Mouse (Mus musculus) cerebellum, postnatal 10 days (tissue): ENCODE data around the gene Msrb3.
"Not testable (repeated sequence)": the region's sequence is repeated elsewhere in the genome, so short reads cannot be mapped to it uniquely, and the experiment has no call there.

Source experiments
- DNase-seq, 2 experiments: peaks; one replicate each; pipeline ENCODE4 v3.0.0; 2021; ENCODE audit warnings: mixed read lengths in 2 of 2

Gene Msrb3

DNA sequence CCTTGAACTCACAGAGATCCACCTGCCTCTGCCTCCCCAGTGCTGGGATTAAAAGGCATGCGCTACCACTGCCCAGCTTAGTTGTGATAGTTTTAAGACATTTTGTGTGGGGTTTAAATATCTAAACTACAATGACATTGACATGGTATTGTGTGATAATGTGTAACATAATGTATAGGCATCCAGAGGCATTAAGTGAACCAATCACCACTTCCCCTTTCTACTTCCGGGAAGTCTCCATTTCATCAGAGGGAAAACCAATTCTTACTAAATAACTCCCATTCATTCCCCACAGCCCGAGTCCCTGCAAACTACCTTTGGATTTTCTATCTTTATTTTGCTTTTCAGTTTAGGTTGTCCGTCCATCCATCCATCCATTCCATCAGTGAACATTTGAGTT is 90.7 kb downstream of the Msrb3 start:
- DNase-seq: no peak

DNA sequence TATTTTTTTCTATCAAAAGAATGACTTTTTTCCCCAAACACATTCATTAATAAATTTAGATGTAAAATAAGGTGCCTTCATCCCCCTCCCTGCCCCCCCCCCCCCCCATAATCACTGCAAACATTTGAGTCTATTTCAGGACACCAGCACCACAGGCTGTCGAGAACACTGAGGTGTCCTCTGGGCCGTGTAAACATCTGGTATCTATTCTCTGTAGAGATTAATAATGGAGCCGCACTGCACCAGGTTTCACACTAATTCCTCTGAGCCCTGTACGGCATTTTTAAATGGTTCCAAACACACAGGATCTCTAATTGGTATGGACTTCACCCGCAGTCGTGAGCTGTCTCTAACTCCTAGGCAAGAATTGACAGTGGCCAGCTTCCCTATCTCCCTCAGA is 97.8 kb downstream of the Msrb3 start:
- DNase-seq: no peak

DNA sequence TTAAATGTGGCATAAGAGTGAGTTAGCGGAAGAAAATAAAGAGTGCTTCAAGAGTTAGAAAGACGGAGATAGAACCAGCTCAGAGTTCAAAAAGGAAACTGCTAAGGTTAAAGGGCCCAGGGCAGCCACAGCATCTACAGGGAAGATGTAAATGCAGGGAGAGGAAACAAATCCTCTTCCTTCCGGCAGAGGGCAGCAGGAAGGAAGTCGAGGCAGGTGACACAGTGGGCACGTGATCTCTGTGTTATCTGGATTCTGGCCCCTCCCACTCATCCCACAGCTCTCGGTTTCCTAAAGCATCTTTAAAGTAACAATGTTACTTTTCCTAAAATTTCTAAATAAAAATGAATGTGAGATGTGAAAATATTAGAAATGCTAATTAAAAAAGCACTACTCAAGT is 99.4 kb downstream of the Msrb3 start:
- DNase-seq: no peak

DNA sequence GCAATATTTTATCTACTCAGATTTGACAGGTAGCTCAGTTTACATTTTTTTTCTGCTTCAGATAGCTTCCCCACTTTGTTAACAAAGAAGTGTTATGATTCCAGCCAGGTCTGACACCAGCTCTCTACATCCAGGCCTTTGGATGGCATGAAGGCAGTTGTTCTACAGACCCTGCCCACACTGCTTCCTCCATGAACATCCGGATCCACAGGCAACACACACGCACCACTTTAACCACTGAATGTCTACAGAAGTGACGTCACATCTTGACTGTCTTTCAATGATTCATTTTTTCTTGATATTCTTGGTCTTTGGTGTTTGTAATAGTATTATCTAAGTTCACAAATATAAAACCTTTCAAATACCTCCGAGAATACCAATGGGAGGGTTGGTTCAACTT is 102.2 kb downstream of the Msrb3 start:
- no peak for DNase-seq

DNA sequence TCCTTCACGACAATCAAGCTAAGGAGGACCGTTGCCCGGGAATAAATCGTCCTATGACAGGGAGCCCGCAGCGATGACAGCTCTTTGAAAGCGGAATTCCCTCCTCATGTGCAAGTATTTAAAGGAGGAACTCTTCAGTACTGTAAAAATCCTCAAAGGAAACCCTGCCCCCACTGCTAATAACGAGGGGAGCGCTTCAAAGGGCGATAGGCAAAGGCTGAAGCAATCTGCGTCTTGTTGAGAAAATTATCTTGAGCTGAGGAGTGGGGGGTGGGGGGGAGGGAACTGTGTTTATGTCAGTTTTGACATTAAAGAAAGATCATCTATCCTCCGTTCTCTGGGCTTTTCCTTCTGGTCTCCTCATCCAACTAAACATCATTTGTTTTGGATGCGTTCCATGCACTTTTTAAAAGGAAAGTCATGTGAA is 104.5 kb downstream of the Msrb3 start:
- DNase-seq: no peak

DNA sequence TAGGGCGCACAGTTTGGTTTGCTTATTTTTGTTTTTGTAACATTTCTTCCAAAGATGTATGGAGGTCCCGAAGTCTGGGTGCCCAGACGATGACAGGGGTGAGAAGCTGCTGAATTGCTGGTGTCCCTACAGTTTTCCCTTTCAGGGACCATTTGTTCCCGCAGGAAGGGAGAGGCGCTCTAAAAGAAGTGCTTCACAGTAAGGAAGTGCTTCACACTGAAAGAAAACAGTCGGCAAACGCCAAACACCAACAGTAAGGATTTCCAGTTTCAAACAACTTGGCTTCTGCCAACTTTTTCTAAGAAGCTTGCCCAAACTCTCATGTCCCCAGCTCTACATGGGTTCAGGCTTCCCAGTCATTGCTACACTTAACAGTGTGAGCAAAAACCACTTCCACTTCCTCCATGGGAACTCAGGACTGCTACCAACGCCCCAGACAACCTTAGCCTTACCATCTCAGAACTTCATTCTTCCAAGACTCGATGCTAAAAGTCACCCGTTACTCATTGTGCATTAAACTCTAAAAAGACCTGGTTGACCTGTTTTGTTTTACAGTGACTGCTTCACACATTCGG is 106.6 kb downstream of the Msrb3 start:
- DNase-seq: no peak

DNA sequence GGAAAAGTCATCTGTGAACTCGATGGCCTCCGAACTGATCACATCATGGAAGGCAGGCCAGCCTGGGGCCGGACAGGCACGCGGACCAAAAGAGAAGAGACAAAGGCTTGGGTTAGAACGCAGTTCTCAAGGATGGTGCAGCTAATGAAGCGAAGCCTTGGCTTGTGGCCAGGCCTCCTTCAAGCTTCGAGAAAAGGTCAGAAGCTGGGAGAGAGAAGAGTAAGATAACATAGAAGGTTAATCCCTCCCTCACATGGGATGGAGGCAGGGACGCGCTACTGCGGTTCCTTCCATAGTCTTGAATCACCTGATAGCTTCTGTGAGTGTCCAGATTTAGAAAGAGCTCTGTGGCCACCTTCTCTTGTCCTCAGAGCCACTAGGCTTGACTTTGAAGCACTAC is 107.5 kb downstream of the Msrb3 start:
- DNase-seq: no peak

DNA sequence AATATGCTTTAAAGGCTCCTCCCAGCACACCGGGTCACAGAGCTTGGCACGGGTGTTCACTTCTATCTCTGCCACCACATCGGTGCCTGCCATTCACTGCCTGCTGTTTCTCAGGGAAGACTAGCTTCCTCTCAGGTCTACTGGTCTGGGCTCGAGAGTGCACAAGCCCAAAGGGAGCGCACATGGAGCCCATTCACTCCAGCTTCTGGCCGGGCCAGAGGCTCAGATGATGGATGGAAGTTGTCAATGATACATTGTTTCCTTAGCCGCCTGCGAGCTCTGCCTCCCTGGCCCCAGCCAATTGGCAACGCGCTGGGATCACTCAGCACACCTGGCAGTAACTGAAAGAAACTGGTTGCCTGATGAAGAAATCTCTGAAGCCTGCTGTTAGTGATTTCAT is 111.7 kb downstream of the Msrb3 start:
- no peak for DNase-seq

DNA sequence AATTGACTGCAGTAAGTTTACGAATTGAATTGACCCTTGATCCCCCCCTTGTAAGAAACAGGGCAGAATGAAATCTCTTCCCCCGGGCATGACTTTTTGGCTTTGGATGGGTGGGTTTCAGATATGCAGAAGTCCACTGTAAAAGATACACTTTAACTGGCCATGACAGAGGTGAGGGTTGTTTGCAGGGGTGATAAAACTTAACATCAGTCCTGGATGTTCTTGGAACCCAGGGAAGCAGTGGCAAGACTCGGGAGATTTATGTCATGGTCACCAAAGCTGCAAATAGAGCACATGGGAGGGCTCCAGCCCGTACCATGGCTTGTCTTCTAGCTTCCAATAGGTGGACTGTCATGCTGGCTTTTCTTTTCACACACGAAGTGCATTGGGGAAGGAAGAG is 114.4 kb downstream of the Msrb3 start:
- DNase-seq: no peak

DNA sequence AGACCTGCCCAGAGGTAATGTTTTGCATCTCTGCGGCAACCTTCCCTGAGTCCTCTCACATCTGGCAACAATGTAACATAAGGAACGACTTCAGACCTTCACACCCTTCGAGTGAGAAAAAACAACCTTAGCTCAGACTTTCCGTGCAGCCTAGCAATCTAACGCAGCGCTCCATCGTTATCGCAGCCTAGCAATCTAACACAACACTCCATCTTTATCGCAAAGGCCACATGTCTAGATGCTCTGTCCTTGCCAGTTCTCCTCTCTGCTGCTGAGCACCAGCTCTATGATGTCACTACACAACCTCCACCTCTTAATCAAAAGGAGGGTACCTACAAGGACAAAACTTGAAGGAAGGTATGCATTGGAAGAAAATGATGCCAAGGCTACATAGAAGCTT is 115.5 kb downstream of the Msrb3 start:
- no peak for DNase-seq

DNA sequence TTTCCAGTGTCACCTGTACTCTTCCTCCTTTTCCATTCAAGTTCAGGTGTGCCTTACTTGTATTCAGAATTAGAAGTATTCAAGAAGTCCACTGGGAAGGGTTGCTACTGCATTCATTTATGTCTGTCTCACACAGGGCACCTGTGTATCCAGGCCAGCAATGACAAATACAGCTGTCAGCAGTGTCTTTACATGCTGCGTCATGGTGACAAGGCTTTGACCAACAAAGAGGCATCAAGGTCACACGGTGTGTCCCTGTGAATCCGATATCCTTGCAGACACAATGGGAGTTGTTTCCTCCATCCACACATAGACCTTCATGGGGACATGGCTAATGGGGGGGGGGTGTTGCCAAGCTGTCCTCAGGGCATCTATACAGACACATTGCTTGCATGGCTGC is 121.4 kb downstream of the Msrb3 start:
- DNase-seq: no peak

DNA sequence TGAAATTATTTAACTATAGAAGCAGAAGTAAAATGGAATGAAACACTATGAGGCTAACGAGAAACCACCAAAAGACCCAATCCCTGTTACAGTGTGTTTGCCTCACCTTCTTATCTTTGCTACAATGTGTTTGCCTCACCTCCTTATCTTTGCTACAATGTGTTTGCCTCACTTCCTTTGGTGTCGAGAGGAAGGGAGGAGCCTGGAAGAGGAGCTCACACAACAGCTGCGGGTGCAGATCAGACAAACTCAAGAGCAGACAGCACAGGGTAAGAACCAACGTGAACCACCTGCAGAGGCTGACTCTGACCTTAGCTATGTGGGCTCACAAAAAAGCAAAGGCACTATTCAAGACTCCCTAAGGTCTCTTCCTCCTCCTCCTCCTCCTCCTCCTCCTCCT is 123.5 kb downstream of the Msrb3 start:
- DNase-seq: no peak

DNA sequence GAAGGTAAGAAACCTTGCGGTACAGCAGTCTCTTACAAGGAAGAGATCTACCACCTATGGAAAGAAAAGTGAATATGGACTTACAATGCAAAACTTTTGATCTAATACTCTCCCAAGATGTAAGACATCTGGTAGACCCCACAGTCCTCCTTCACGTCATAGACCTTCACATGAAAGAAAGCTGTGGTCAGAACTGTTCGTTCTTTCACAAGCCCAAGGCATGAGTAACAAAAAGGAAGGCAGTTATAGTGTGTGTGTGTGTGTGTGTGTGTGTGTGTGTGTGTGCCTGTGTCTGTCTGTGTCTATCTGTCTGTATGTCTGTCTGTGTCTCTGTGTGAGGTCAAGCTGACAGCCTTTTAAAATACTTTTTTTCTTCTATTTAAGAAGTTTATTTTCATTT is 131.5 kb downstream of the Msrb3 start:
- DNase-seq: no peak

DNA sequence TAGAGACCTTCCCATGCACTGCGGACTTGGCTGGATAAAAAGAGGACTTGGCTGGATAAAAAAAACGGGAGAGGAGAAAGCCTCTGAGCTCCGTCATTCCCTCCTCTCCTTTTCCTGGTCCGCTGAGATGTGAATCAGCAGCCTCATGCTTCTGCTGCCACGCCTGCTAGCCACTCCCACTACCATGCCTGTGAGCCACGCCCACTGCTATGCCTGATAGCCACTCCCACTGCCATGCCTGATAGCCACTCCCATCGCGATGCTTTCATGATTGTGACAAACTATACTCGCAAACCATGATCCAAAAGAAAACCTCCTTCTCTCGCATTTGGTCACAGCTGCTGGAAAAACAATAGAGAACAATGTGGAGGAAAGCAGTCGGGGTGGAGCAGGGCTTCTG is 133.5 kb downstream of the Msrb3 start:
- DNase-seq: no peak

DNA sequence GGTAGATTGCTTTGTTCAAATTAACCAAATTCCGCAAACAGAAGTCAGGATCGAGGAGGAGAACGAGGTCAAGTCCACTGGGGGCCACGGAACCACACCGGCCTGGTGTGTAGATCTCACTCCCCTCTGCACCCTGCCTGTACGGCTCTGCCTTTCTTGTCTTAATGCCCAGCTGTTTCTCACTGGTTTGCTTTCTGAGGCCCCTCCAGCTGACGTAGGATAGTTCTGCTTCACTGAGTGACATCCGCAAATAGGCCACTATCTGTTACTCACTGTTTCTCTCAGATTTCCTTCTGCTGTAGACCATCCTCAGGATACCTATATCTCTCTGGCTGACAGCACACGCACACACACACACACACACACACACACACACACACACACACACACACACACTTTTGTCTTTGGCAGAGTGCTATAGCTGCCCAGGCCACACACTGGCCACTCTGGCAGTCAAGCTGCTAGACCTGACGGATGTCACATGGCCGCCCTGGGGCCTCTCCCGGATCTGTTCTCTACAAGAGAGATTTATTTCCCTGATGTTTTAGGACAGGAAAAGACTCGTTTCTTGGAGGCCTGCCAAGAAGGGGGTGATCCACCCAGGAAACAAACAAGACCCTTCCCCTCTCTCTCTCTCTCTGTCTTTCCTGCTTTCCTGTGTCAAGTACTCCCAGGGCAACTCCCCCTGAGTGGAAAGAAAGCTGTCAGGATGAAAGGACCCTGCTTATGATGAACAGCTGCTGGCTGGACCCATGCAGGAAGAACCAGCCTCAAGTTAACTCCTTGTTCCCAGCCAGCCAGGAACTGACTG is 135.0 kb downstream of the Msrb3 start:
- peak; percentile 40 to 42 for DNase-seq

DNA sequence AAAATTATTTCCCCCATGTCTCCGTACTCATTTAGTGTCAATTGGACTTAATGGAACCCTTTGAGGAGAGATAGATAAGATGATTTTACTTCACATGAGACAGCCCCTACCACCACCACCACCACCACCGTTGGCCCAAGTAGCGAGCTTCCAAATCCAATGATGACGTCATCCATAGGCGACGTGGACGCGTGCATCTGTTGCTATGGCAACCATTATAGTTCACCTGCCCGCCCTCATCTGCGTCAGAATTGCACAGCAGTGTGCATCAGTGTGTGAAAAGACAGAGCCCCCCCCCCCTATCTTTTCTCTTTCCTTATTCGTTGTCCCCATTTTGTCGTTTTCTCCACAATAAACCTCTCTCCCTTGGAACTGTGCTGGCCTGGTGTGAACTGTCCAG is 135.9 kb downstream of the Msrb3 start:
- DNase-seq: no peak

DNA sequence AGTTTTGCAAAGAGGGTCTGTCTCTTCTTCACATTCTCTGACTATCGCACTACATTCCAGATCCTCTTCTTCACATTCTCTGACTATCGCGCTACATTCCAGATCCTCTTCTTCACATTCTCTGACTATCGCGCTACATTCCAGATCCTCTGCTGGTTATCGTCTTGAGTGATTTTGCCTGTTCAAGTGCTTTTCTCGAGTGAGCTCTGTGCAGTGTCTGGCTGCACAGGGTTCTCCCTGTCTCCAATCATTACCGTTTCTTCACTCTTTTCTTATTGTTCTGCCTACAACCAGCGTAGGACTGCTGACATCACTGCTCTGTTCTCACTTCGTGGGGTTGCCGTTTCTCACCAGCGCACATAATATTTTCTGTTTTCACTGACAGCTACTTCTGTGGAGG is 138.2 kb downstream of the Msrb3 start:
- DNase-seq: no peak

DNA sequence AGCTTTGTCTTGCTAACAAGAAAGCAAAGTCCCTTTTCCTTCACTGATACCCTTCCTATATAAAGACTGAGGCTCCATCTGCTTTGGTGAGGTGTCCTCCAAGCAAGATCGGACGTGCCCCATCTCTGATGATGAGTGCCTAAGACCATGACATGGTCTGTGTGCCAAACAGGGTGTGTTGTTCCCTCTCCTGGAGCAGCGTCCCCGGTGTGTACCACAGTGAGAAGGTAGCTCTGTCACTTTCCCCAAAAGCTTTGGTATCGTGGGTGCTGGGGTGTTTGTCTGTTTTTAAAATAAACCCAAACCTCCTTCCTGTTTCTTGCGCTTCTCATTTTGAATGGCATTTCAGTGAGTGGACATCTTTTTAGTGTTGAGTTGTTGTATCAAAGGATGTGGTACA is 139.0 kb downstream of the Msrb3 start:
- DNase-seq: no peak

DNA sequence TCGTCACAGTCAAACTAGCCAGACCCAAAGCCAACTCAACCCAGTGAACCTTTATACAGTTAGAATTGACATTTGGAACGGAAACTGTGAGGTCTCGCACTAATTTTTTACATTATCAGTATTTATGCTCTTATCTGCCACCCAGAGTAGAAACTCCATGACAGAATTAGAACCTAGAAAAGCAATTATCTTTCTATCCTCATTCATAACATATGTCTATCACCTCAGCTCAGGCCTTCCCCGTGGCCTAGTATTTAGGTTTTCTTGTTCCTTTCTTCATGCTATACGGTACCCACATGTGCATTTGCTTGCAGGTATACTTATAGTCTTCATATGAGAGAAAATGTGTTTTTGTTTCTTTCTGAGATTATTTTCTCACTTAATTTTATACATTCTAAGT is 146.4 kb downstream of the Msrb3 start:
- DNase-seq: no peak

DNA sequence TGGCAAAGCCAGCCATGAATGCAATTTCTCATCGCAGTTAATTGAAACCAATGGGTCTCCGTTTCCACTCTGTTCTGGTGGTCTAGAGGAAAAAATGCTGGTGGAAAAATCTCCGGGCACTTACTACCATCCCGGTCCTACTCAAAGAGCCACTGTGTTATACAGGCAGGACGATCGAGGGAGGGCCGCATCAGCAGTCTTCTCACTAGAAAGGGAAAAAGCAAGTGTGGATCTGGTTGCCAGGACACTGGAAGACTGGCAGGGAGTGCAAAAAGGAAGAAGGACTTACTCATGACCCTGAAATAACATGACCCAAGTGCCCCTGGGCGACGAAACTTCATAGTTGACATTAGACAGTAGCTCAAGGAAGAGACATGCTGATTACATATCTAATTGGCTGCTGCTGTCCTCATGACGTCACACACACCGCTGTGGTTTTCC is 147.1 kb downstream of the Msrb3 start:
- DNase-seq: peak; percentile 22 to 36

DNA sequence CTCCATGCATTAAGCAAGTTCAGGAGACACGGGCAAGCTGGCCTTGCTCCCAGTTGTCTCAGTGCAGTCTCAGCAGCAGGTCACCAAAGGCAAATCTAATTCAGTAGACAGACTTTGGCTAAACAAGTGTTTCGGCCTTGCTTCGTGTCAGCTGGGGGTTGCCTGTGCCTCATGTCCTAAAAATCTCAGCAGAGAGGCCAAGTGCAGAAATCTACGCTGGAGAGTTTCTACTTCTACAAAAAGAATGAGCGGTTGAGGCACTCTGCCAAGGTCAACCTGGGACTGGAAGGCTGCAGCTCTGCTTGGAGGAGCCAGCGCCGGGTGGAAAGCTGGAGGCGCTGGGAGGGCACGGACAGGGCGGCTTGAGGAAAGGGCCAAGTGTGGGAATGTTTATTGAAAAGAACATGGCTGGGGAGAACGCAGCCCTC is 147.6 kb downstream of the Msrb3 start:
- DNase-seq: peak; percentile 72 to 78

DNA sequence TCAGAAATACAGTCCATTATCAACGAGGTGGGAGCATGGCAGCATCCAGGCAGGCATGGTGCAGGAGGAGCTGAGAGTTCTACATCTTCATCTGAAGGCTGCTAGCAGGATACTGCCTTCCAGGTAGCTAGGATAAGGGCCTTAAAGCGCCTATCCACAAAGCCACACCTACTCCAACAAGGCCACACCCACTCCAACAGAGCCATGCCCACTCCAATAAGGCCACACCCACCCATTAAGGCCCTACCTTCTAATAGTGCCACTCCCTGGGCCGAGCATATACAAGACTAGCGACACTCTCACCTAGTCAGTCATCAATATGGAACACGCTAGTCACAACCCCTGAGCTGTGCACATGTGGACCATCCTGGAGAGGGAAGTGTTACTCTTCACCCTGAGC is 149.3 kb downstream of the Msrb3 start:
- not testable (repeated sequence) for DNase-seq

DNA sequence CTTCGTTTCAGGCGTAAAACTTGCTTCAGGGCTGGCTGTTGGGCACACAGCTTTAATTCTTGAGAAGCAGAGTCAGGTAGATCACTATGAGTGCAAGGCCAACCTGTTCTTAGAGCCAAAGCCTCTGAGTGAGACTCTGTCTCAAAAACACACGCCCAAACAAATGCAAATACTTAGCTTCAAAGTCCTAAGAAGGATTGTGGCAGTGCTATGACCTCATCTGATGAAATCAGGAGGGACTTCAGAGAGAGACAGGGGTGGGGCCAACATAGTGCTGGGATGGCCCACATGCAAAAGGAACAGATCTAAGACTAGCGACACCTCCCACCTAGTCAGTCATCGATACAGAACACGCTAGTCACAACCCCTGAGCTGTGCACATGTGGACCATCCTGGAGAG is 150.7 kb downstream of the Msrb3 start:
- DNase-seq: no peak

DNA sequence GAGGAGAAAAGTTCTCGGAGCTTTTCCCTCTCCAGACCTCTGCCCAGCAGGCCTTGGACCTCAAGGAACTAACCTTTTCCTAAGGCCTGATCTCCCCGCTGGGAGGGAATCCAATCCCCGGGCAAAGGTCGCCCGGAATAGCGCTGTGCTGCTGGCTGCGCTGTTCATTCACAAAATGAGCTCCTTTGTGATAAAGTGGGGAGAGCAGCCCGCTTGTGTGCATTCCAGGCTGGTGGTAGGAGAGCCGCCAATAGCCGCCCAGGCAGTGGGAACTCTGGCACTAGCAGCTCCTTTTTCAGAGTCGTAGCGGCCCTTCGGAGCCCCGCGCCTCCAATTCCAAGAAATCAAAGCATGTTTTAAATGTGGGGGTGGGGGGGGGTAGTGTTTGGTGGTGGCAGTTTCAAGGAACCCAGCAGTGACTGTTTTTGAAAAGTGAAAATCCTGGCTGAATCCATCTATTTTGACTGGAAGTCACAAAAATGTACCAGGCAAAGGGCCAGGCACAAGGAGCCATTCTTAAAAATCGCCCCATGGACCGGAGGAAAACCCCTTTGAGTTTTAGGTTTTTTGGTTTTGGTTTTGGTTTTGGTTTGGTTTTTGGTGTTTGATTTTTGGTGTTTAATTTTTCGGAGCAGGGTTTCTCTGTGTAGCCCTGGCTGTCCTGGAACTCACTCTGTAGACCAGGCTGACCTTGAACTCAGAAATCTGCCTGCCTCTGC is 153.6 kb downstream of the Msrb3 start:
- peak; percentile 57 to 77 for DNase-seq
